Mouse (Mus musculus): Measurements from ENCODE around the gene Rft1.
A peak's percentile ranks its signal among the peaks of the same experiment; 100 is the strongest.

Gene Rft1

GRCm38 (mm10) chr14:30653943-30654659, at the start of gene Rft1:
Gene Rft1 (plus strand): TSS chr14:30654360.
- DNase-seq: peak; percentile 97

GRCm38 (mm10) chr14:30606817-30607216, 47.3 kb upstream of the Rft1 start:
- DNase-seq: no peak

GRCm38 (mm10) chr14:30607696-30608095, 46.5 kb upstream of the Rft1 start:
- DNase-seq: no peak

GRCm38 (mm10) chr14:30608176-30608575, 46.0 kb upstream of the Rft1 start:
- DNase-seq: no peak

DNA sequence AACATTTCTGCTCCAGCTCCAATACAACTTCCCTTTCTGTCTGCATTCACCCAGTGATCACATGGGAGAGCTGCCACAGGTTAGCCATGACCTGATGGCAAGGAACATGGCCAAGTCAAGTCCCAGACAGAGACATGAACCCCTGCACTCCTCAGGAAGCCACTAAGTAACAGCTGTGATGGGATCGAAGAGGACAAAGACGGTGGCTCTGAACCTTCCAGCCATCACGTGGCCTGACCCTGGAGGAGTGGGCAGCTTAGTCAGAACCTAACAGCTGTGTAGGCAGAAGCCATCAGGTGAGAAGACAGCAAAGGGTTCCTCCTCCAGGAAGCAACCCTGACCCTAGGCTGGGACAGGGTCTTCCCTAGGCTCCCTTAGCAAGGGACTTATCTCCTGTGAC, 44.7 kb upstream of the Rft1 start:
- no peak for DNase-seq

- DNase-seq: no peak
Measured at GRCm38 (mm10) chr14:30610304-30610703, 43.9 kb upstream of the Rft1 start.

DNA sequence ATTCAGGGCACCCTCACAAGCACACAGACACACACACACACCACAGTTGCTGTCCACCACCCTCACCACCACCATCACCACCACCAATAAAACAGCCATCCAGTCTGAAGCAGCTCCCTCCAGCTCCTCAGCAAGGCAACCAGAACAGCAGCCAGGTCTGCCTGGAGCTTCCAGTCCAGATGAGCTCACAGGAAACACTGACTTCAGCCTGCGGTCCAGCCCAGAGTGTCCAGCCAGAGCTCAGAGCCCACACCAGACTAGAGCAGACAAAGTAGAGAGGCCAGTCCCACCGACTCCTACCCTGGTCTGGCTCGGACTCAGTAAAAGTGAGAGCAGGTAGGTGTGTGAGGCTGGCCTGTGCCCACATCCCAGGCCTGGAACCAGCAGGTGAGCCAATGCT, 43.2 kb upstream of the Rft1 start:
- no peak for DNase-seq

DNA sequence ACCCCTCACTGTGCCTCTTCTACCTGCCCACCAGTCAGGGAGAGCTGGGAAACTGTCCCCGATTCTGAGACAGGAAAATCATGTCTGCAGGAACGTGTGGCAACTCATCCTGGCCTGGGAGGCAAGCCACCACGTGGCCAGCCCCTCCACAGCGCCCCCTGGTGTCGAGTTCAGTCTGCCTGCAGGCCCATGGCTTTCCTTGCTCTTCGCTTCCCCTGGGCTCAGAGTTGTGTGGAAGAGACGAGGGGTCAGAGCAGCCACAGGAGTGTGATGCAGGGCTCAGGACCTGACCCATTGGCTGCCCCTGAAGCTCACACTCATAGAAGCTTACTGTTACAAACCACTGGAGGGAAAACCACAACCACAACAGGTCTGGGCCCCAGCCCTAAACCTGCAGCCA, 41.6 kb upstream of the Rft1 start:
- no peak for DNase-seq

DNA sequence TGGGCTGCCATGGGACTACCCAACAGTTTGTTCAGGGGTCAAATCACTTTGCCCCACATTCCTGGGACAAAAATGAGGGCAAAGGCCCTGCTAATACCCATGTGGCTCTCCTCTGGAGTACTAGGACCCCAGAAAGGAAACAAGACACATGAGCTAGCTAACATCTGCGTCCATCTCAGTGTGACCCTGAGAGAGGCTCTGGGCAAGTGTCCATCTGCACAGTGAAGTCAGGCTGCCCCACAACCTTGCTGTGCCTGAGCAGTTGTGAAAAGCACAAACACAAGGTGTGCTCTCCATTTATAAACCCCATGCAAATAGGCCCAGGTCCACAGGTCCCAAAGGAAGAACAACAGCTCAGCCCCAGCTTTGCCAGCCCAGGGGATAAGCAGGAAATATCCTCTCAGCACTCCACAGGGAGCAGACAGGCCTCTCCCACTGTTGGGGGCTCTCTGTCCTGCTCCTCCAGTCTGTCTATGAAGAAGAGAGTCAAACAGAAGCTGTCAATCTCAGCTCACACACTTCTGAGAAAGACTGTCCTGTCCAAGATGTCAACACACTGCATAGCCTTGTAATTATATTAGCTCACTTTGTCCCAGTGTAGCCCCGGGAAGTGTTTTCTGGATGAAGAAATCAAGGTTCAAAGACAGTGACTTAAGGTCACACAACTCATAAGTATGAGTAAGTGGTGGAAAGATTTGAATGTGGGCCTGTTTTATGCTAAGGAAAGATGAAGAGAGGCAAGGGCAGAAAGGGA, 41.0 kb upstream of the Rft1 start:
- no peak for DNase-seq

- no peak for DNase-seq
Measured at GRCm38 (mm10) chr14:30616751-30617150, 37.4 kb upstream of the Rft1 start.

DNA sequence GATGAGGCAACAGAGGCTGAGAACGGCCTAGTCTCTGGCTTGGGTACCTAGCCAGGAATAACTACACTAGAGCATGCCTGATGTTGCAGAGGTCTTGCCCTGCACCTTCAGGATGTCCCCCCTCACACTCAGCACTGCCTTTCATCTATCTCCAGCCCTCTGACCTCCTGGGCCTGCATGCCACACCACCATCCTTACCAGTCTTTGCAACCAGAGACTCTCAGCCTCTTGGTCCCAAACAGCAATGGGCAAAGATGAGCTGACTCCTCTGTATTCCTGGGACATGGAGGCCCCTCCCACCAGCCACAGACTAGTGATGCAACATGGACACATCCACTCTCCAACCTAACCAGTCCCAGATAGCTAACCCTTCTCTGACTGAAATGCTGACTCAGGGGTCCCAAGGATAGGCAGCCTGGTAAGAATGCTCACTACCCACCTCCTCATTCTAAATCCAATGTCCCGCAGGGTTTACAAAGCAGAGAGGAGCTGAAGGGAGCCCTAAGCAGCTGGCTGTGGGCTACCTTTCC, 35.3 kb upstream of the Rft1 start:
- DNase-seq: no peak

GRCm38 (mm10) chr14:30619982-30620578, 34.1 kb upstream of the Rft1 start:
- no peak for DNase-seq

DNA sequence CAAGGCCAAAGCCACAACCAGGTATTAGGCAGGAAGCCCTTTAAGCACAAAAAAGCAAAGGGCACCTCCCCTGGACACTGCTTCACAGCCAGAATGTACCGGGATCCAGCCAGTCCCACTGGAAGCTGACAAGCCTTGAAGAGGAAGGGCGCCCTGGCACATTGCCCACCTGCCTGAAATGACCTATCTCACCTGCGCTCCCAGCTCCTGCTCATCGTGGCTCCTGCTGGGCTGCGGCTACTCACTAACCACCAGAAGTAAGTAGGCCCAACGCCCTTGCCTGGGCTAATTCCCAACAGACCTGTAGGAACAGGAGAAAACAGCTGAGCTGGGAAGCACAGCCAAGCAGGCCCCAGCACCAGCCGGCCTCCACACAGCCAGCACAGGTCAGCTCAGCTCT, 32.0 kb upstream of the Rft1 start:
- DNase-seq: no peak

GRCm38 (mm10) chr14:30622556-30622955, 31.6 kb upstream of the Rft1 start:
- DNase-seq: no peak

DNA sequence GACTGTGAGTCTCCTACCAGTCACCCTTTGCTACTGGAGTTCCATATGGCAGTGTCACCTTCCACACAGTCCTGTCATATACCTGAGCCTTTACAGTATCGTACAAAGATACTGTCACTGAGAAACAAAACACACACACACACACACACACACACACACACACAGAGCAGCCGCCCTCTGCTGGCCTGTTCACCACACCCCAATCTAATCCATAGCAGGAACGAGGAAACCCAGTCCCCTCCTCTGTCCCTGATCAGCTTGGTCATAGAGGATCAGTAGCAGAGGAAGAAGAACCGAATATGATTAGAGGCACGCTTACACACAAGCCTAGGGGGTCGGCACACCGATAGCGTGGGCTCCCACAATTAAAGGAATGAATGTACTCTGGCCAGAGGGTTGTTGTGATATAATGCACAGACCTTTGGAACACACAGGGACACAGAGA, 29.9 kb upstream of the Rft1 start:
- DNase-seq: no peak

- DNase-seq: no peak
Measured at GRCm38 (mm10) chr14:30625131-30625807, 28.9 kb upstream of the Rft1 start.

DNA sequence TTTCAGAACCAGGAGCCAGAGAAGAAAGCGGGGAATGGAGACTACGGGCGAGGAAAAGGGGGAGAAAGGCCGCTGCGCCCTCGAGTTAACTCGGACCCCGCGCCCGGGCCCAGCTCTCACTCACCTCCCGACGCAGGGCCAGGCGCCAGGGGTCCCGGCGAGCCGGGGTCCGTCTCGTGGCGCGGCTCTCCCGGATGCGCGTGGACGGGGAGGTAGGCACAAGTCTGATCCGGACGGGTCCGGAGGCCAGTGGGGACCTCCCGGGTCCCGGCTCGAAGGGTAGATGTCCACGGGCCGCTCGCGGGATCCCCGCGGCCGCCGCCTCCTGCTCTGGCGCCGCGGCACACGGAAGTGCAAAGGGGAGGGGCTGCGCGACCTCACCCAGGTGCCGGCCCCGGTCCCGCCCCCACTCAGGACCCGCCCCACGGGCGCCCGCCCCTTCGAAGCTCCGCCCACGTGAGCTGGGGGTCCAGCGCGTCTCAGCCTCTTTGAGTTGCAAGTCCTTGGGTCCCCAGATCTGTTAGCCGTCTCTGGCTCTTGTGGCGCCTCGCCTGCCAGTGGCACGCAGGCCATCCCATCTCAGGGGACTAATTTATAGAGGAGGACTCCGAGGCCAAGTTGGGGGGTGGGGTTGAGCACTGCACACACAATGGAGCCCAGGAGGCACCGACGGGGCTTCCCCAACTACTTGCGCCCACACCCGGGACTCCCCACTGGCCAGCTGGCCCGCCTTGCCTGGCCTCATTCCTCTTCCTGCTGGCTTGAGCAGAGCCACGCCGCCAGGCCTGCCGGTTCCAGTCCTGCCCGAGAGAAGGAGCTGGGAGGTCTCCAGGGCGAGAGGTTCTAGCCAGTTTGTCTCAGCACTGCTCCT, 28.1 kb upstream of the Rft1 start, which contains the start of gene Prkcd:
Gene Prkcd, minus strand, starts transcription at position 355 of the 871 bp plus-strand sequence.
- peak; percentile 54 for DNase-seq

- no peak for DNase-seq
Measured at GRCm38 (mm10) chr14:30626756-30627742, 27.1 kb upstream of the Rft1 start.

GRCm38 (mm10) chr14:30628235-30628634, 25.9 kb upstream of the Rft1 start:
- no peak for DNase-seq

- no peak for DNase-seq
Measured at GRCm38 (mm10) chr14:30629839-30630238, 24.3 kb upstream of the Rft1 start.

Data from right cerebral cortex, postnatal 25 days (tissue).